Mouse (Mus musculus): Measurements from ENCODE around the gene Agap1.

Gene Agap1

GRCm38 (mm10) chr1:89703294-89703693 is 248.7 kb downstream of the Agap1 start:
- DNase-seq (ENCODE audit: low read depth in 2 of 2, low spot score in 2 of 2): no peak

GRCm38 (mm10) chr1:89705670-89706069 is 251.1 kb downstream of the Agap1 start:
- DNase-seq (ENCODE audit: low read depth in 2 of 2, low spot score in 2 of 2): no peak

GRCm38 (mm10) chr1:89706862-89707261 is 252.3 kb downstream of the Agap1 start:
- DNase-seq (ENCODE audit: low read depth in 2 of 2, low spot score in 2 of 2): no peak

- no peak for DNase-seq (ENCODE audit: low read depth in 2 of 2, low spot score in 2 of 2)
These were observed 253.3 kb downstream of the Agap1 start for GRCm38 (mm10) chr1:89707756-89708480.

GRCm38 (mm10) chr1:89709824-89710223 is 255.2 kb downstream of the Agap1 start:
- no peak for DNase-seq (ENCODE audit: low read depth in 2 of 2, low spot score in 2 of 2)

GRCm38 (mm10) chr1:89713681-89714080 is 259.1 kb downstream of the Agap1 start:
- DNase-seq (ENCODE audit: low read depth in 2 of 2, low spot score in 2 of 2): no peak

- DNase-seq (ENCODE audit: low read depth in 2 of 2, low spot score in 2 of 2): no peak
These were observed 259.8 kb downstream of the Agap1 start for GRCm38 (mm10) chr1:89714165-89714980.

GRCm38 (mm10) chr1:89716234-89716633 is 261.6 kb downstream of the Agap1 start:
- DNase-seq (ENCODE audit: low read depth in 2 of 2, low spot score in 2 of 2): no peak

- no peak for DNase-seq (ENCODE audit: low read depth in 2 of 2, low spot score in 2 of 2)
These were observed 262.5 kb downstream of the Agap1 start for GRCm38 (mm10) chr1:89717100-89717499.

GRCm38 (mm10) chr1:89718782-89719403 is 264.3 kb downstream of the Agap1 start:
- DNase-seq (ENCODE audit: low read depth in 2 of 2, low spot score in 2 of 2): no peak

GRCm38 (mm10) chr1:89724141-89724540 is 269.5 kb downstream of the Agap1 start:
- no peak for DNase-seq (ENCODE audit: low read depth in 2 of 2, low spot score in 2 of 2)

GRCm38 (mm10) chr1:89724555-89724954 is 269.9 kb downstream of the Agap1 start:
- DNase-seq (ENCODE audit: low read depth in 2 of 2, low spot score in 2 of 2): no peak

GRCm38 (mm10) chr1:89724957-89725356 is 270.4 kb downstream of the Agap1 start:
- DNase-seq (ENCODE audit: low read depth in 2 of 2, low spot score in 2 of 2): no peak

GRCm38 (mm10) chr1:89728481-89728880 is 273.9 kb downstream of the Agap1 start:
- no peak for DNase-seq (ENCODE audit: low read depth in 2 of 2, low spot score in 2 of 2)

GRCm38 (mm10) chr1:89730589-89731195 is 276.1 kb downstream of the Agap1 start:
- DNase-seq (ENCODE audit: low read depth in 2 of 2, low spot score in 2 of 2): no peak

- DNase-seq (ENCODE audit: low read depth in 2 of 2, low spot score in 2 of 2): no peak
These were observed 279.8 kb downstream of the Agap1 start for GRCm38 (mm10) chr1:89734368-89734767.

- DNase-seq (ENCODE audit: low read depth in 2 of 2, low spot score in 2 of 2): no peak
These were observed 280.5 kb downstream of the Agap1 start for GRCm38 (mm10) chr1:89735146-89735545.

GRCm38 (mm10) chr1:89736021-89736420 is 281.4 kb downstream of the Agap1 start:
- no peak for DNase-seq (ENCODE audit: low read depth in 2 of 2, low spot score in 2 of 2)

- DNase-seq (ENCODE audit: low read depth in 2 of 2, low spot score in 2 of 2): no peak
These were observed 284.6 kb downstream of the Agap1 start for GRCm38 (mm10) chr1:89739067-89739774.

- DNase-seq (ENCODE audit: low read depth in 2 of 2, low spot score in 2 of 2): no peak
These were observed 285.1 kb downstream of the Agap1 start for GRCm38 (mm10) chr1:89739775-89740099.

GRCm38 (mm10) chr1:89742359-89742758 is 287.8 kb downstream of the Agap1 start:
- no peak for DNase-seq (ENCODE audit: low read depth in 2 of 2, low spot score in 2 of 2)

Data from CD8-positive naive resting alpha-beta T cell, adult 2 months (primary cell).